ENCODE assay signal across 9 mouse cellular contexts in the genomic region with DNA sequence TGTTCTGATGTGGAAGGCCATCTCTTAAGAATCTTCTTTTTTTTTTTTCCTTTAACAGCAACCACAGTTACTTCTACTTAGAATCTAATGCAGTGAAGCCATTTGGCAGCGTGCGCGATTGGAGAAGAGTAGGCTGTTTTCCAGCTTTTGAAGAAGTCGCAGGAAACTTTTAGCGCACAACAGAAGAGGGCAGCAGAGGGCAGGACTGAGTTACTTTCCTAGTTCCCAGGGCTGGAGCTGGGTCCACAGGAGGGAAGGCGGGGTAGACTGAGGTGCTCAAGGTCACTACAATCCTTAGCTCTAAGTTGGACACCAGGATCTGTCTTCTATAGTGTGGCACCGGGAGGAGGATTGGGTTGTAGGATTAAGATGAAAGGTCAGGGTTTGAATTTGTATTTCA. TPM values are rescaled to one million over a fixed set of nuclear protein-coding genes. Genes with fewer than 3 reads are reported as not detected.
DNase-seq lines count a peak whose midpoint lies in the region; ATAC-seq and TF ChIP-seq lines count a peak whose summit lies in the region.
"Had no signal": no experiment of that assay in that cellular context is flagged by ENCODE, and none has a peak within 500 bp of the region (broad histone marks: within the 10 kb centered on the region; RNA-seq: fewer than 3 reads in every experiment).

No protein-coding gene starts in this region.

- peaks cover 2% of the 10 kb centered on the region; the same call in 1 of the 2 replicates for H3K4me1 ChIP-seq in kidney, embryonic 14.5 days (ENCODE audit: control insufficient read depth, insufficient read depth, low read length)
- H3K4me1 ChIP-seq in MEL (ENCODE audit: control insufficient read depth in 1 of 2, insufficient read depth in 2 of 2, low read length in 2 of 2) = no peaks in the 10 kb centered on the region
- H3K4me1 ChIP-seq in liver, postnatal 0 days (ENCODE audit: insufficient read depth) = no peaks in the 10 kb centered on the region
- H3K4me1 ChIP-seq in small intestine, adult 2 months (ENCODE audit: control insufficient read depth, insufficient read depth, insufficient read length, low read length) = no peaks in the 10 kb centered on the region
- H3K4me1 ChIP-seq in forebrain, embryonic 12.5 days = 0 out of 2 replicates have a peak, but pooled peaks cover 10% of the 10 kb centered on the region
- H3K4me1 ChIP-seq: limb, embryonic 12.5 days had no signal

- WGBS in kidney, embryonic 14.5 days = 29% methylated on average over 7 of the region's 7 CpGs
- WGBS in liver, postnatal 0 days (ENCODE audit: insufficient replicate concordance) = 25% methylated on average over 7 of the region's 7 CpGs
- WGBS in small intestine, adult 2 months = 20% methylated on average over 7 of the region's 7 CpGs
- WGBS in forebrain, embryonic 12.5 days = 29% methylated on average over 7 of the region's 7 CpGs

- TF ChIP-seq CTCF in MEL (IDR thresholded peaks at IDR 0.05 in 2 of 3, conservative IDR thresholded peaks at IDR 0.05 in 1 of 3; ENCODE audit: control insufficient read depth in 1 of 3, insufficient read depth in 1 of 3, low read depth in 2 of 3, low read length in 3 of 3, poor library complexity in 1 of 3, severe bottlenecking in 1 of 3) = peak; percentile 20 to 47 (median 38); a peak in 4 of 6 replicates
- TF ChIP-seq CTCF in liver, postnatal 0 days (IDR thresholded peaks at IDR 0.05; ENCODE audit: low read depth) = peak; percentile 42; the same call in 1 of the 2 replicates
- TF ChIP-seq CTCF in small intestine, adult 2 months (IDR thresholded peaks at IDR 0.05; ENCODE audit: extremely low read depth, insufficient read length, insufficient replicate concordance, low read depth, low read length) = peak; percentile 15; the same call in 1 of the 2 replicates

- TF ChIP-seq POLR2A in MEL (IDR thresholded peaks at IDR 0.05; ENCODE audit: control insufficient read depth in 1 of 2, insufficient read depth in 1 of 2, low read depth in 1 of 2, low read length in 2 of 2, poor library complexity in 1 of 2) = no peak
- TF ChIP-seq POLR2A in small intestine, adult 2 months (IDR thresholded peaks at IDR 0.05; ENCODE audit: low read depth, low read length) = no peak

- H3K4me3 ChIP-seq in kidney, embryonic 14.5 days (ENCODE audit: low read length) = no peak overlapping the region
- no peak overlapping the region for H3K4me3 ChIP-seq in MEL (ENCODE audit: control insufficient read depth in 1 of 2, insufficient read depth in 1 of 2, low read depth in 2 of 2, low read length in 2 of 2)
- H3K4me3 ChIP-seq in liver, postnatal 0 days (ENCODE audit: low read depth, low read length) = no peak overlapping the region
- H3K4me3 ChIP-seq in small intestine, adult 2 months (ENCODE audit: low read depth, low read length) = no peak overlapping the region
- no peak overlapping the region for H3K4me3 ChIP-seq in forebrain, embryonic 12.5 days (replicated peaks)
- H3K4me3 ChIP-seq: limb, embryonic 12.5 days had no signal

- H3K36me3 ChIP-seq in kidney, embryonic 14.5 days (ENCODE audit: control insufficient read depth, insufficient read depth, low read length) = peaks cover 6% of the 10 kb centered on the region
- peaks cover 0 to 2% of the 10 kb centered on the region in 2 experiments; a peak in 1 of 4 replicates for H3K36me3 ChIP-seq in MEL (ENCODE audit: control insufficient read depth in 1 of 2, insufficient read depth in 2 of 2, low read length in 2 of 2)
- H3K36me3 ChIP-seq in liver, postnatal 0 days (replicated peaks; ENCODE audit: insufficient read depth, low read length) = no peaks in the 10 kb centered on the region
- H3K36me3 ChIP-seq in small intestine, adult 2 months (ENCODE audit: control insufficient read depth, insufficient read depth, low read length) = no peaks in the 10 kb centered on the region; the same call in 1 of the 2 replicates
- peaks cover 15% of the 10 kb centered on the region for H3K36me3 ChIP-seq in forebrain, embryonic 12.5 days (replicated peaks)

- H3K27me3 ChIP-seq in kidney, embryonic 14.5 days (ENCODE audit: control insufficient read depth, insufficient read depth, low read length) = no peaks in the 10 kb centered on the region
- no peaks in the 10 kb centered on the region for H3K27me3 ChIP-seq in MEL (ENCODE audit: control insufficient read depth in 1 of 2, insufficient read depth in 2 of 2, low read length in 2 of 2)
- H3K27me3 ChIP-seq in liver, postnatal 0 days (ENCODE audit: insufficient read depth, low read length) = peaks cover 11% of the 10 kb centered on the region; the same call in 1 of the 2 replicates
- H3K27me3 ChIP-seq in small intestine, adult 2 months (ENCODE audit: control insufficient read depth, insufficient read depth, low read length) = 0 out of 2 replicates have a peak, but pooled peaks cover 7% of the 10 kb centered on the region
- peaks cover 17% of the 10 kb centered on the region for H3K27me3 ChIP-seq in forebrain, embryonic 12.5 days

- no peak overlapping the region for H3K9ac ChIP-seq in kidney, embryonic 14.5 days (ENCODE audit: low read depth, low read length)
- no peak overlapping the region for H3K9ac ChIP-seq in MEL (ENCODE audit: control insufficient read depth, low read depth, low read length, poor library complexity, severe bottlenecking)
- no peak overlapping the region for H3K9ac ChIP-seq in liver, postnatal 0 days (replicated peaks)
- no peak overlapping the region for H3K9ac ChIP-seq in forebrain, embryonic 12.5 days
- H3K9ac ChIP-seq: limb, embryonic 12.5 days had no signal

- TF ChIP-seq RAD21 in MEL (IDR thresholded peaks at IDR 0.05; ENCODE audit: low read depth, low read length) = peak; percentile 19

- H3K27ac ChIP-seq in kidney, embryonic 14.5 days (ENCODE audit: low read depth, low read length) = no peak overlapping the region
- H3K27ac ChIP-seq in MEL (ENCODE audit: control insufficient read depth, low read depth, low read length) = no peak overlapping the region
- no peak overlapping the region for H3K27ac ChIP-seq in liver, postnatal 0 days (ENCODE audit: low read depth)
- H3K27ac ChIP-seq in small intestine, adult 2 months (ENCODE audit: insufficient read depth, low read depth, low read length) = no peak overlapping the region
- H3K27ac ChIP-seq in forebrain, embryonic 12.5 days = no peak overlapping the region
- H3K27ac ChIP-seq: limb, embryonic 12.5 days had no signal

- H3K4me2 ChIP-seq in kidney, embryonic 14.5 days (replicated peaks; ENCODE audit: low read depth, low read length) = no peak overlapping the region
- H3K4me2 ChIP-seq in liver, postnatal 0 days (ENCODE audit: low read depth, low read length) = no peak overlapping the region
- no peak overlapping the region for H3K4me2 ChIP-seq in forebrain, embryonic 12.5 days
- H3K4me2 ChIP-seq: limb, embryonic 12.5 days had no signal

- H3K79me2 ChIP-seq in MEL (ENCODE audit: control insufficient read depth, insufficient read depth, low read length, poor library complexity) = no peaks in the 10 kb centered on the region

- ATAC-seq in kidney, embryonic 14.5 days (ENCODE audit: low FRiP score, low TSS enrichment) = no peak
- 0 out of 2 replicates have a peak, but pooled peaks have one; percentile 29 for ATAC-seq in granulocyte monocyte progenitor cell, adult 5-6 weeks (replicated peaks; ENCODE audit: poor library complexity, severe bottlenecking)
- ATAC-seq in liver, postnatal 0 days = no peak
- no peak for ATAC-seq in forebrain, embryonic 12.5 days (ENCODE audit: low FRiP score)

- no peaks in the 10 kb centered on the region for H3K9me3 ChIP-seq in kidney, embryonic 14.5 days (ENCODE audit: control insufficient read depth, low read length)
- H3K9me3 ChIP-seq in MEL (replicated peaks; ENCODE audit: insufficient read depth, low read length) = no peaks in the 10 kb centered on the region
- H3K9me3 ChIP-seq in liver, postnatal 0 days (ENCODE audit: low read length) = no peaks in the 10 kb centered on the region
- H3K9me3 ChIP-seq in forebrain, embryonic 12.5 days = no peaks in the 10 kb centered on the region
- H3K9me3 ChIP-seq: limb, embryonic 12.5 days had no signal

- peak; percentile 56 for DNase-seq in kidney, adult 18-20 months
- DNase-seq in MEL (ENCODE audit: low read depth, low spot score) = peak; percentile 39
- peak; percentile 67 for DNase-seq in adrenal gland, postnatal 14 days
- DNase-seq in liver, postnatal 0 days = no peak

- TF ChIP-seq EP300 in MEL (IDR thresholded peaks at IDR 0.05; ENCODE audit: low read depth in 1 of 2, low read length in 2 of 2) = no peak
- no peak for TF ChIP-seq EP300 in liver, postnatal 0 days (IDR thresholded peaks at IDR 0.05; ENCODE audit: low read depth)

TF ChIP-seq in MEL, 35 proteins besides CTCF, POLR2A, EP300 and RAD21:
- TF ChIP-seq ZMIZ1 (IDR thresholded peaks at IDR 0.05; ENCODE audit: low read depth, low read length) (0 out of 2 replicates have a peak, but pooled peaks have one; percentile 31), MAX (IDR thresholded peaks at IDR 0.05; ENCODE audit: low read length) (no peak), SMC3 (IDR thresholded peaks at IDR 0.05; ENCODE audit: low read depth, low read length) (peak; percentile 41)

RNA-seq across cellular contexts. Expression of a gene that starts 8.0 kb away (rescaled TPM):
- 1.2 and 1.3 TPM in 2 replicates for polyA plus RNA-seq in kidney, embryonic 14.5 days (2014; fragmentation: Nextera tagmentation; extraction: Ambion mirVana)
- 0.07 TPM in 1 of 2 replicates, not detected in the other for total RNA-seq in MEL (2012; rRNA removed)
- under 1 TPM in 1 of 2 experiments, not detected in 1; 0.31 TPM for polyA plus RNA-seq in MEL (2012; ENCODE audit: insufficient read depth in 1 of 2, insufficient read length in 2 of 2, low read depth in 1 of 2, low replicate concordance in 2 of 2, missing spikeins in 1 of 2)
- 0.59 and 2.7 TPM in 2 replicates for total RNA-seq in adrenal gland, postnatal 14 days (2021)
- not detected in 2 replicates for total RNA-seq in granulocyte monocyte progenitor cell, adult 5-6 weeks (2014; fragmentation: Nextera tagmentation)
- total RNA-seq in granulocyte monocyte progenitor cell, adult 5-6 weeks (2017) = 0.41 TPM in 1 of 2 replicates, not detected in the other
- not detected in 2 replicates for polyA plus RNA-seq in liver, postnatal 0 days (2015; fragmentation: Nextera tagmentation; extraction: Ambion mirVana)
- 1.2 and 3.0 TPM in 2 replicates for polyA plus RNA-seq in small intestine, adult 2 months (2012; rRNA removed)
- polyA plus RNA-seq in forebrain, embryonic 12.5 days (2016; fragmentation: Nextera tagmentation; extraction: Ambion mirVana) = 0.95 and 1.2 TPM in 2 replicates
